ENCODE assay signal across 50 mouse cellular contexts in genomic region chr4:121657040-121657439, GRCm38 (mm10). TPM values are rescaled to one million over a fixed set of nuclear protein-coding genes. Genes with fewer than 3 reads are reported as not detected.
"Had no signal": no experiment of that assay in that cellular context is flagged by ENCODE, and none has a peak within 500 bp of the region (broad histone marks: within the 10 kb centered on the region; RNA-seq: fewer than 3 reads in every experiment).

No protein-coding gene starts in this region.

- DNase-seq: heart, postnatal 10 days; heart, postnatal 14 days; heart, postnatal 36 days; heart, postnatal 4 days; kidney, adult 11 months; kidney, adult 18-20 months; kidney, adult 2 months; kidney, adult 8-10 months; kidney, adult 9 months; kidney, postnatal 10 days; kidney, postnatal 14 days; kidney, postnatal 25 days; kidney, postnatal 36 days; kidney, postnatal 4 days; layer of hippocampus, adult 9-11 months; layer of hippocampus, postnatal 36 days had no signal

- H3K4me1 ChIP-seq: heart, embryonic 12.5 days; heart, embryonic 13.5 days; heart, embryonic 15.5 days; hindbrain, embryonic 10.5 days; hindbrain, embryonic 12.5 days; hindbrain, embryonic 13.5 days; hindbrain, embryonic 15.5 days; intestine, embryonic 15.5 days; kidney, embryonic 15.5 days had no signal

- H3K9me3 ChIP-seq: intestine, embryonic 15.5 days; kidney, embryonic 15.5 days had no signal

- ATAC-seq: hindbrain, embryonic 16.5 days; hindbrain, postnatal 0 days; inflammation-experienced regulatory T-cells, adult 6 months; intestine, embryonic 15.5 days; intestine, embryonic 16.5 days; intestine, postnatal 0 days had no signal

- H3K9ac ChIP-seq: heart, embryonic 12.5 days; heart, embryonic 13.5 days; heart, embryonic 15.5 days; hindbrain, embryonic 12.5 days; hindbrain, embryonic 13.5 days; hindbrain, embryonic 14.5 days; hindbrain, embryonic 15.5 days; intestine, embryonic 15.5 days; kidney, embryonic 15.5 days had no signal

- H3K36me3 ChIP-seq: heart, embryonic 12.5 days; heart, embryonic 13.5 days; heart, embryonic 15.5 days; hindbrain, embryonic 10.5 days; hindbrain, embryonic 12.5 days; hindbrain, embryonic 13.5 days; hindbrain, embryonic 15.5 days; intestine, embryonic 15.5 days; kidney, embryonic 15.5 days had no signal

- H3K27ac ChIP-seq: heart, embryonic 13.5 days; heart, embryonic 15.5 days; hindbrain, embryonic 10.5 days; hindbrain, embryonic 12.5 days; hindbrain, embryonic 13.5 days; hindbrain, embryonic 14.5 days; hindbrain, embryonic 15.5 days; hindbrain, postnatal 0 days; intestine, embryonic 15.5 days; kidney, embryonic 15.5 days; kidney, postnatal 0 days; layer of hippocampus, adult 2 months had no signal

- H3K4me3 ChIP-seq: heart, embryonic 12.5 days; heart, embryonic 13.5 days; heart, embryonic 15.5 days; hindbrain, embryonic 10.5 days; hindbrain, embryonic 12.5 days; hindbrain, embryonic 13.5 days; hindbrain, embryonic 15.5 days; intestine, embryonic 15.5 days; kidney, embryonic 15.5 days; layer of hippocampus, adult 2 months had no signal

RNA-seq across cellular contexts. Expression of gene Gm12887, which starts 35.1 kb away (rescaled TPM):
- total RNA-seq: heart, postnatal 10 days; heart, postnatal 14 days; heart, postnatal 25 days; heart, postnatal 36 days; heart, postnatal 4 days; hematopoietic stem cell, adult 5-6 weeks; hindbrain, postnatal 0 days; layer of hippocampus, adult 18-20 months; layer of hippocampus, adult 2 months; layer of hippocampus, adult 8-10 months; layer of hippocampus, postnatal 10 days; layer of hippocampus, postnatal 14 days; layer of hippocampus, postnatal 36 days; left cerebral cortex, adult 18-20 months; left cerebral cortex, adult 8-10 months; left cerebral cortex, postnatal 10 days had no signal
- polyA plus RNA-seq: heart, embryonic 12.5 days; heart, embryonic 13.5 days; heart, embryonic 14.5 days; heart, embryonic 15.5 days; heart, embryonic 16.5 days; heart, postnatal 0 days; hindbrain, embryonic 10.5 days; hindbrain, embryonic 11.5 days; hindbrain, embryonic 12.5 days; hindbrain, embryonic 13.5 days; hindbrain, embryonic 14.5 days; hindbrain, embryonic 15.5 days; hindbrain, embryonic 16.5 days; hindbrain, postnatal 0 days; inflammation-experienced regulatory T-cells, adult 6 months; intestine, embryonic 14.5 days; intestine, embryonic 15.5 days; intestine, embryonic 16.5 days; intestine, postnatal 0 days; kidney, adult 2 months; kidney, embryonic 14.5 days; kidney, embryonic 15.5 days; kidney, embryonic 16.5 days; kidney, postnatal 0 days; large intestine, adult 2 months had no signal
